Mouse (Mus musculus) neural tube, embryonic 12.5 days (tissue): ENCODE measurements around the gene Ctdsp1. TPM values are rescaled to one million over a fixed set of nuclear protein-coding genes. Genes with fewer than 3 reads are reported as not detected.
"Not testable (repeated sequence)": the region's sequence is repeated elsewhere in the genome, so short reads cannot be mapped to it uniquely, and the experiment has no call there.

ENCODE experiments used
- ATAC-seq: fragments of 200-750 bp; cut with Nextera tagmentation; 2 replicates; pipeline ENCODE4 v1.8.0; 2017; ENCODE audit warnings: low read depth, mild to moderate bottlenecking, moderate TSS enrichment, moderate library complexity; ENCODE audit not compliant: low FRiP score
- H3K27ac ChIP-seq: fragments of 300-500 bp; sonication (generic); 2 replicates; pipeline ENCODE4 v1.5.1; 2016
- H3K27me3 ChIP-seq: fragments of 300-500 bp; sonication (generic); replicated peaks from 2 replicates; pipeline ENCODE4 v1.6.1; 2016; ENCODE audit warnings: mild to moderate bottlenecking
- H3K36me3 ChIP-seq: fragments of 300-500 bp; sonication (generic); 2 replicates; pipeline ENCODE4 v1.6.1; 2016; ENCODE audit warnings: mild to moderate bottlenecking
- H3K4me1 ChIP-seq: fragments of 300-500 bp; sonication (generic); 2 replicates; pipeline ENCODE4 v1.6.1; 2016
- H3K4me2 ChIP-seq: fragments of 300-500 bp; sonication (generic); replicated peaks from 2 replicates; pipeline ENCODE4 v1.6.1; 2016; ENCODE audit warnings: mild to moderate bottlenecking
- H3K4me3 ChIP-seq: fragments of 300-500 bp; sonication (generic); 2 replicates; pipeline ENCODE4 v1.5.1; 2016
- H3K9ac ChIP-seq: fragments of 300-500 bp; sonication (generic); 2 replicates; pipeline ENCODE4 v1.6.1; 2016; ENCODE audit warnings: mild to moderate bottlenecking
- H3K9me3 ChIP-seq: fragments of 300-500 bp; sonication (generic); 2 replicates; pipeline ENCODE4 v1.6.1; 2016; ENCODE audit warnings: mild to moderate bottlenecking
- WGBS: fragments of 180-500 bp; shearing (Covaris S2); methylation state at CpG from one replicate; pipeline ENCODE4 v1.1.7; 2016; 5-methylcytosine and 5-hydroxymethylcytosine counted together
- polyA plus RNA-seq: library from polyadenylated mRNA; unstranded; fragments of >200 nt; fragmentation: Nextera tagmentation; extraction: Ambion mirVana; gene quantifications from 2 replicates; pipeline ENCODE4 v1.2.1, GENCODE M21; 2016

Gene Ctdsp1
- polyA plus RNA-seq, 1 experiment from 2014 or later, result 31.3 TPM

DNA sequence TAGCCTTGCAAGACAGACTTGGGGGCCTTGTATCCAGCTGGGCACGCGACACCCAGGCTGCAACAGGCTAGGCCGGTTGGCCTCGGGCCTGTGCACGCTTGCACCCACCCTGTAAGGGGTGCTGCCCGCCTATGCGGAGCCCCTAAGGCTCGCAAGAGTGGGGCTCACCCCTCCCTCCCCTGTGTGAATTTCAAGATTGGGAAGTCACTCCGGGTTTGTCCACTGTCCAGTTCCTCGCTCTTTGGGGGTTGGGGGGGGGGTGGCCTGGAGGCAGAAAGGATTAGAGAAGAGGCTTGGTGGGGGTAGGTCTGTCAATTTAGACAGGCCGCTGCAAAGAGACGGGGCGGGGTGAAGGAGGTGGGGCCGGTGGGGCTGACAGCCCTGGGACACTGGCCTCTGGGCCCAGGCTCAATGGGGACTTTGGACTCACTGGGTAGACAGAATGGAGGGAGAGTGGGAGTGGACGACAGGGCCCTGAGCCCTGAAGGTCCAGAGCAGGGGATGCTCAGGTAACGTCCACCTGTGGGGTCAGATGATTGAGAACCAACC is 1.2 kb downstream of the Ctdsp1 start:
- peaks cover 6% of the 10 kb centered on the region for H3K27me3 ChIP-seq
- no peaks in the 10 kb centered on the region for H3K9me3 ChIP-seq
- H3K27ac ChIP-seq, result no peak overlapping the region
- H3K4me1 ChIP-seq, result peaks cover 26% of the 10 kb centered on the region
- H3K4me3 ChIP-seq, result peak overlapping the region; percentile 86
- H3K4me2 ChIP-seq, result peak overlapping the region; percentile 82
- H3K9ac ChIP-seq, result peak overlapping the region; percentile 87
- ATAC-seq, result peak; percentile 21; the same call in 1 of the 2 replicates
- peaks cover 19% of the 10 kb centered on the region; the same call in 1 of the 2 replicates for H3K36me3 ChIP-seq
- WGBS, result 3% methylated on average over 16 of the region's 16 CpGs

DNA sequence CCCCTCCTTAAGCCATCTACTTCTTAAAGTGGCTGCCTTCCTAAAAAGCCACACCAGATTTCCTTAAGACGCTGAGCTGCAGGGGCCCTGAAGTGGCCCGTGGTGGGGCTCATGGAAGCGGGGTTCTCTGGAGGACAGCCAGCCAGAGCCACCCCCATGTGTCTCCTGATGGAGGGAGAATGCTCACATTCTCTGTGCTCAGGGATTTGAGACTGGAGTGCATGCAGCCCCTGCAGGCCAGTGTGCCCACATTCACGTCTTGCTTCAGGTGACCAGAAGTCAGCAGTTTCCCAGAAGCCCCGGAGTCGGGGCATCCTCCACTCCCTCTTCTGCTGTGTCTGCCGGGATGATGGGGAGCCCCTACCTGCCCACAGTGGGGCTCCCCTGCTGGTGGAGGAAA is 1.7 kb downstream of the Ctdsp1 start:
- ATAC-seq, result no peak
- WGBS, result 48% methylated on average over 7 of the region's 7 CpGs
- H3K4me1 ChIP-seq, result peaks cover 26% of the 10 kb centered on the region

DNA sequence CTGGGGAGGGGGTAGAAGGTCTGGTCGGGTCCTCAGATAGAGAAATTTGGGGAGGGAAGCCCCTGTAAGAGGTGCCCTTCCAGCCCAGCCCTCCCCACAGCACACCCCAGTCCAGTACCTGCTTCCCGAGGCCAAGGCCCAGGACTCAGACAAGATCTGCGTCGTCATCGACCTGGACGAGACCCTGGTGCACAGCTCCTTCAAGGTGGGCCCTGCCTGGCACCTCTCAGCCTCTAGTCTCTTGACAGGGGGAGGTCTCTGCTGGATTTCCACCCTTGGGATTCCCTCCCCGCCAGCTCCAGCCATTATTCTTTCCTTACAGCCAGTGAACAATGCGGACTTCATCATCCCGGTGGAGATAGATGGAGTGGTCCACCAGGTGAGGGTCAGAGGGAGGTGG is 2.4 kb downstream of the Ctdsp1 start:
- Histone ChIP-seq H3K4me2 (no peak overlapping the region), H3K36me3 (peaks cover 19% of the 10 kb centered on the region; the same call in 1 of the 2 replicates), H3K27ac (no peak overlapping the region), H3K9me3 (no peaks in the 10 kb centered on the region), H3K4me1 (peaks cover 26% of the 10 kb centered on the region), H3K4me3 (no peak overlapping the region), H3K9ac (no peak overlapping the region), H3K27me3 (peaks cover 6% of the 10 kb centered on the region)
- WGBS, result 91% methylated on average over 9 of the region's 9 CpGs
- ATAC-seq, result no peak

More for the DNA sequence above, 1.7 kb downstream of the Ctdsp1 start:
- H3K27ac ChIP-seq, result no peak overlapping the region
- peaks cover 19% of the 10 kb centered on the region; the same call in 1 of the 2 replicates for H3K36me3 ChIP-seq
- H3K27me3 ChIP-seq, result peaks cover 6% of the 10 kb centered on the region
- H3K4me3 ChIP-seq, result peak overlapping the region; percentile 86; the same call in 1 of the 2 replicates
- peak overlapping the region; percentile 82 for H3K4me2 ChIP-seq
- peak overlapping the region; percentile 87; the same call in 1 of the 2 replicates for H3K9ac ChIP-seq
- no peaks in the 10 kb centered on the region for H3K9me3 ChIP-seq

DNA sequence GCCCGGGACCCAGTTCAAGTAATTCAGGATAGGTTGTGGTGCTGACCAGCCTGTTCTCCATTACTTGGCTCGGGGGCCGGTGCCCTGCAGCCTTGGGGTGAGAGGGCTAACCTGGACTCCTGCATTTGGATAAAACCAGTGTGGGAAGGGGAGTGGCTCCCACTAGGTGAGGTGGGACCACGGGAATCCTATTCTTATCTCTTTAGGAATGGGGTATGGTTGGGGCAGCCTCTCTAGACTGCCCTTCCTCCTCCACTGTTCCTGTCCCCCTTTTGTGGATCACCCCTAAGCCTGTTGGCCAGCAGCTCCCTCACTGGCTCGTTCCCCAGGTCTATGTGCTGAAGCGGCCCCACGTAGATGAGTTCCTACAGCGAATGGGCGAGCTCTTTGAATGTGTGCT is 3.0 kb downstream of the Ctdsp1 start:
- Histone ChIP-seq H3K9ac (no peak overlapping the region), H3K4me1 (peaks cover 26% of the 10 kb centered on the region)

DNA sequence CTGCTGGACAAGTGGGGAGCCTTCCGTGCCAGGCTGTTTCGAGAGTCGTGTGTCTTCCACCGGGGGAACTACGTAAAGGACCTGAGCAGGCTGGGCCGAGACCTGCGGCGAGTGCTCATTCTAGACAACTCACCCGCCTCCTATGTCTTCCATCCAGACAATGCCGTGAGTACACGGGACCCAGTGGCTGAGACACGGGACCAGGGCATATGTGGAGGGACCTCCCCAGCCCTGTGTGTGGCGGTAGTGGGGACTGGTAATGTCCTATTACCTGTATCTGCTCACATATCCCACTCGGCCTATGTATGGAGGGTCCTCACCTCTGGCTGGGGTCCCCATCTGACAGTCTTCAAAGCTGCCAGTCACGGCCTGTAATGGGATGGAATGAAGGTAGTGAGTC is 3.5 kb downstream of the Ctdsp1 start:
- Histone ChIP-seq H3K4me1 (peaks cover 23% of the 10 kb centered on the region), H3K36me3 (peaks cover 19% of the 10 kb centered on the region; the same call in 1 of the 2 replicates), H3K27me3 (peaks cover under 1% of the 10 kb centered on the region; the same call in 1 of the 2 replicates), H3K4me3 (no peak overlapping the region), H3K9ac (no peak overlapping the region), H3K4me2 (no peak overlapping the region), H3K27ac (no peak overlapping the region), H3K9me3 (no peaks in the 10 kb centered on the region)
- 92% methylated on average over 15 of the region's 15 CpGs for WGBS
- ATAC-seq, result no peak

More for the DNA sequence above, 3.0 kb downstream of the Ctdsp1 start:
- Histone ChIP-seq H3K36me3 (peaks cover 19% of the 10 kb centered on the region; the same call in 1 of the 2 replicates), H3K27ac (no peak overlapping the region), H3K4me3 (no peak overlapping the region), H3K27me3 (peaks cover 6% of the 10 kb centered on the region), H3K4me2 (no peak overlapping the region), H3K9me3 (no peaks in the 10 kb centered on the region)
- no peak for ATAC-seq
- WGBS, result 96% methylated on average over 9 of the region's 9 CpGs

DNA sequence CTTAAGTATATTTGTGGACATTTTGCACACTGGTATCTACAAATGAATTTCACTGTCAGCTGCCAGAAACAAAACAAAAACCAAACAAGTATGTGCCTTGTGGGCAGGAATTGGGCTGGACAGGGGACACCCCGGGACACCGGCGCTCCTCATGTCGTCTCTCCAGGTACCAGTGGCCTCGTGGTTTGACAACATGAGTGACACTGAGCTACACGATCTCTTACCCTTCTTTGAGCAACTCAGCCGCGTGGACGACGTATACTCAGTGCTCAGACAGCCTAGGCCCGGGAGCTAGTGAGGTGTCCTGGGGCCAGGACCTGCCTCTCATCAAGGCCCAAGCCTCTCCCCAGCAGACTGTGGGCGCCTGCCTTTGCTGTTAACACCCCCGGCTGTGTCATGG is 4.0 kb downstream of the Ctdsp1 start:
- H3K4me2 ChIP-seq, result no peak overlapping the region
- 91% methylated on average over 13 of the region's 13 CpGs for WGBS
- H3K4me3 ChIP-seq, result no peak overlapping the region
- ATAC-seq, result no peak
- no peaks in the 10 kb centered on the region for H3K9me3 ChIP-seq
- H3K27ac ChIP-seq, result no peak overlapping the region
- no peaks in the 10 kb centered on the region for H3K27me3 ChIP-seq
- H3K36me3 ChIP-seq, result peaks cover 19% of the 10 kb centered on the region; the same call in 1 of the 2 replicates
- H3K4me1 ChIP-seq, result peaks cover 18% of the 10 kb centered on the region
- H3K9ac ChIP-seq, result no peak overlapping the region

DNA sequence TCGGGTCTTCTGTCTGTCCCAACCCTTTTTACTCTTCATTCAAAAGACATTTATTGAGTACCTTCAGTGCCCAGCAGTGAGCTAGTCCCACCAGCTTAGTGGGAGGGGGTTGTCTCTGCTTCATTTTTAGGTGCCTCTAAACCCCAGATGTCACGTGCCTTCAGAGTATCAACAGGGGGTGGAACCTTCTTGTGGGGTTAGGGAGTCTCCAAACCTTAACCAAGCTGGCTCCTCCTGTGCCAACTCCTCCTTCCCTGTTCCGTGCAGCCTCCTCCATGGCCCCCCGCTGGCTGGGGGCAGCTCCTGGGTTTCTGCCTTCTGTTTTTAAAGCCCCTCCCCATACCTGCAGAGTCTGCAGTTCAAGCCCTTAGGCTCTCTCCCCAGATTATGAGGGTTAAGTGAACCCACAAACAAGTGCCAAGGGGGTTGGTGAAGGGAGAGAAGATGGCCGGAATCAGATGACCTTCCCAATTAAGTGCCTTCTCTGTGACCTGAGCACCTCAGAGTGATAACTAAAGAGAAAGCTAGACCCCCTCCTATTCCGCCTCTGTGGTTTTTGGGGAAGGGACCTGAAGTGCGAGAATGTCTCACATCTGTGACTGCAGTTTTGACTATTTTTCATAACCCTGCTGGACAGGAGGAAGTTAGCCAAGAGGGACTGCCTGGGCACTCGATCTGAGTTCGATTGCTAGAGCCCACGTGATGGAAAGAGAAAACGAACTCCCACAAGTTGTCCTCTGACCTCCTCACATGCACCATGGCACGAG is 5.3 kb downstream of the Ctdsp1 start:
- 6% methylated on average over 12 of the region's 12 CpGs for WGBS
- peak overlapping the region; percentile 27; the same call in 1 of the 2 replicates for H3K9ac ChIP-seq
- peaks cover 16% of the 10 kb centered on the region for H3K4me1 ChIP-seq
- H3K27me3 ChIP-seq, H3K27ac ChIP-seq, H3K9me3 ChIP-seq, ATAC-seq: not testable (repeated sequence)
- peak overlapping the region; percentile 63 for H3K4me2 ChIP-seq
- peaks cover 19% of the 10 kb centered on the region; the same call in 1 of the 2 replicates for H3K36me3 ChIP-seq
- H3K4me3 ChIP-seq, result peak overlapping the region; percentile 42

DNA sequence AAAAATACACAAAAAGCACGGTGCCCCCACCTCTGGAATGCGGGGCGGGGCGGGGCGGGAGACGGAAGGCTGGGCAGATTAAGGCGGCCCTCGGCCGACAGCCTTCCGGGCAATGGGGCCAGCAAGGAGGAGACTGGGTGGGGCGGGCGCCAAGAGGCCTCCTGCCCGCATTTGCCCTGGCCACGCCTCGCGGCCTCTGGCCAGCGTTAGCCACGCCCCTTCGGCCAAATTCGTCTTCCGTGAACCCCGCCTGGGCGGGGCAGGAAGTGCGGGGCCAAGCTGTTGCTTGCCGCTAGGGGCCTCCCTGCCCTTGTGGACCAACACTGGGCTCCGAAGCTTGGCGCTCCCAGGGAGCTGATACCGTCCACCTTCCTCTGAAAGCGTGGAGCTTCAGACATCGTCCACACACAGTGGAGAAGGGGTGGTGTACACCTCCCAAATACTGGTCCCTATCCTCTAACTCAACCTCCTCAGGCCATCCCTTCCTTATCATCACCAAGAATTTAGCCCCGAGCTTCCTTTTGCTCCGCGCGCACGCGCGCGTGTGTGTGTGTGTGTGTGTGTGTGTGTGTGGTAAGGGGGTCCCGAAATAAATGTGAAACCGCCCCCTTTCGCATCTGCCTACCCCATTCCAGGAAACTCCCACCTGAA is 6.1 kb downstream of the Ctdsp1 start:
- peaks cover 12% of the 10 kb centered on the region for H3K4me1 ChIP-seq
- peak overlapping the region; percentile 42 for H3K4me3 ChIP-seq
- peak; percentile 88 for ATAC-seq
- no peaks in the 10 kb centered on the region for H3K9me3 ChIP-seq
- no peak overlapping the region for H3K27ac ChIP-seq
- under 1% methylated on average over 41 of the region's 41 CpGs for WGBS
- peaks cover 19% of the 10 kb centered on the region; the same call in 1 of the 2 replicates for H3K36me3 ChIP-seq
- H3K27me3 ChIP-seq, result no peaks in the 10 kb centered on the region
- peak overlapping the region; percentile 63 for H3K4me2 ChIP-seq
- H3K9ac ChIP-seq, result peak overlapping the region; percentile 27

DNA sequence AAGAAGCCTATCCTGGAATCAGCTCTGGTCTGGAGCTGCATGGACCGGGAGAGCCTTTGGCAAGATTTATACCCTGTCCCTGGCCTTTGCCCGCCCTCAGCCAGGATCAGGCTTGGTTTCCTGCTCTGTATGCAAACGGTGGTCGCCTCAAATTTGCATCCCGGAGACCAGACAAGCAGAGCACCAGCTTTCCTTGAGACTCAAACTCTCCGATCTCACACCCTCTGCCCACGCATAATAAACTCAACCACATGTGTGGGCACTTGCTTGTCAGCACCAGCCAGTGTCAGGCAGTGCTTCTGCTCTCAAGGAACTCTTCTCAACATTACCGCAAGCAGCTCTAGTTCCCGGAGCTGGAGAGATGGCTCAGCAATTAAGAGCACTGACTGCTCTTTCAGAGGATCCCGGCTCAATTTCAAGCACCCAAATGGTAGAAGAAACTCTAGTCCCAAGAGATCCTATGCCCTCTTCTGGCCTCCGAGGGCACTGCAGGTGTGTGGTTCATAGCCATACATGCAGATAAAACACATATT is 6.7 kb downstream of the Ctdsp1 start:
- Histone ChIP-seq H3K27ac (no peak overlapping the region), H3K36me3 (peaks cover 19% of the 10 kb centered on the region; the same call in 1 of the 2 replicates), H3K9me3 (no peaks in the 10 kb centered on the region), H3K4me3 (peak overlapping the region; percentile 42), H3K27me3 (no peaks in the 10 kb centered on the region), H3K4me2 (peak overlapping the region; percentile 63), H3K4me1 (peaks cover 6% of the 10 kb centered on the region), H3K9ac (peak overlapping the region; percentile 27; the same call in 1 of the 2 replicates)
- 4% methylated on average over 11 of the region's 11 CpGs for WGBS
- ATAC-seq, result no peak

DNA sequence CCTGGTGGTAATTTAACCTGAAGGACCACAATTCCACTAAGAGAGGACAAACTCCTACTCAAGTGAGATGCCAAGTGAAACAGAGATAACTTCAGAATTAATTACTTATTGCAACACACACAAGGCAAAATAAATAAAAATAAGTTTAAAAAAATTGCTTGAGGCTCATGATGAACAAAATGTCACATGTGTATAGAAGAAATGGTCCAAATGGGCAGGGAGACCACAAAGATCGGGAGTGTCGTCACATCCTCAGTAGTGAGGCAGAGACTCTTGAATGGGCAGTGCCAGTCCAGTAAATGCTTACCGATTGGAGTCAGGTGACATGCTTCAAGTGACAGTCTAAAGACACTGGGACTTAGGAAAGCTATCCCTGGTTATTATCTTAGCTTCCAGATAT is 9.2 kb downstream of the Ctdsp1 start:
- H3K4me3 ChIP-seq, result no peak overlapping the region
- no peak overlapping the region for H3K4me2 ChIP-seq
- no peaks in the 10 kb centered on the region for H3K36me3 ChIP-seq
- H3K9ac ChIP-seq, result no peak overlapping the region
- no peaks in the 10 kb centered on the region for H3K4me1 ChIP-seq
- no peak for ATAC-seq
- no peaks in the 10 kb centered on the region for H3K9me3 ChIP-seq
- H3K27me3 ChIP-seq, result no peaks in the 10 kb centered on the region
- 89% methylated on average over 3 of the region's 3 CpGs for WGBS
- H3K27ac ChIP-seq, result no peak overlapping the region

DNA sequence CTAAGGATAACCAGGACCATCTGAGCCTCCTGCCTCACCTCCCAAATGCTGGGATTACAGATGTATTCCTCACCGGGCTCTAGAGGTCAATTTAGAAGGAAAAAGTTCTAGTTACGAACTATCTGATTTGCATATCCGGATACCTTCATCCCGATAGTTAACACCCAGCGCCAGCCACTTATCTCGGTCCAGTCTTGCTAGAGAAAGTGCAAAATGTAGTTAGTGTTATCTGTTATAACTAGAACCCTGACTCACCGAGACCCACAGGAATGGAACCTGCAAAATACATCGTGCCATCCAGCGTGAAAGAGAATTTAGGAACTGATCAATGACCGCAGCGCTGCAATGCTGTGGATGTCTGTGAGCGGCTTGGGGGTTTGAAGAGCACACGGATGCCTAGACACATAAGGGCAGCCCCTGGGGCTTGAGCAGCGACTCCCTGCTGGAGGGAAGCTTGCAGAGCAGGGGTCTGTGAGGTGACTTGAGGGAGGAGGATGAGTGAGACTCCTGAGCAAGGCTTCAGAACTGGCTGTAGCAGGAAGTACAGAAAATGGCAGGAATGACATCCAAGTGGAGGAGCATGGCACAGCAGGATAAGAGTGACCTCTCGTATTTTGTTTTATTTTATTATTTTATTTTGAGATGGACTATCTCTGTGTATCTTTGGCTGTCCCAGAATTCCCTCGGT is 9.8 kb downstream of the Ctdsp1 start:
- Histone ChIP-seq H3K4me2 (no peak overlapping the region), H3K27ac (no peak overlapping the region), H3K9ac (no peak overlapping the region), H3K27me3 (no peaks in the 10 kb centered on the region), H3K4me3 (no peak overlapping the region), H3K4me1 (no peaks in the 10 kb centered on the region), H3K36me3 (no peaks in the 10 kb centered on the region), H3K9me3 (no peaks in the 10 kb centered on the region)
- ATAC-seq, result no peak
- 57% methylated on average over 16 of the region's 16 CpGs for WGBS
